Mouse (Mus musculus): Measurements from ENCODE around the gene Slco2a1.

The Slco2a1 gene

DNA sequence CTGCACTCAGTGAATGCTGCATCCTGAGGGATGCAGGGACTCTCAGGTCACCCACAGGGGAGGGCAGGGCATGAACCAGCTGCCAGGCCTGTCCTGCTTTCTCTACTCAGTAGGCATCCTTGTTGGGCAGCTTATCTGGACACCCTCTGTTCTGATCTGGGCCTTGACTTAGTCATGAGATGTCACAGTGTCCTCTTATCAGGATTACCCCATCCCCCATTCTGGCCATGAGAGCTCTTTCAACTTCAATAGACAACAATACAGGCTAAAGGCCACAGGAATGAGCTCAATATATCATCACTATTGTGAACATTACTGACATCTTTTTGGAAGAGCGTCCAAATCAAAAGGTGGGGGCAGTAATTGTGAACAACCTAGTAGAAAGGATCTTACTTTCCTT lies 3.4 kb upstream of the Slco2a1 start:
- DNase-seq (ENCODE audit: low spot score) = no peak

DNA sequence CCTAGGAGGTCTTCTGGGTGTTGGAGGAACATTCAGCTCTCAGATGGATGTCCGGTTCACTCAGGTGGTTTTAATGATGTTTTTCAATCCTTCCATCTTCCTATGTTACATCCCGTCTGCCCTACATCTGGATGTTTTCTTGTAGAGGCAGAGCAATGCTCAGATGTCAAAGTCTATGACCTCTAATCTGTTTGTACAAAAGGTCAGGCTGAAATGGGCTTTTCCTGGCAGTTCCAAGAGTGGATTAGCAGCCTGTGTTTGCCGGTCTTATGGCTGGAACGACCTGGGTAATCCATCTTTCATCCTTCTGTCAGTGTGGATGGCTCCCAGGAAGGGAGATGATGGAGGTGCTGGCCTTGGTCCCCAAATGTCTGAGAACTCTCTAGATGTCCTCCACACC lies 2.6 kb upstream of the Slco2a1 start:
- DNase-seq (ENCODE audit: low spot score) = no peak

DNA sequence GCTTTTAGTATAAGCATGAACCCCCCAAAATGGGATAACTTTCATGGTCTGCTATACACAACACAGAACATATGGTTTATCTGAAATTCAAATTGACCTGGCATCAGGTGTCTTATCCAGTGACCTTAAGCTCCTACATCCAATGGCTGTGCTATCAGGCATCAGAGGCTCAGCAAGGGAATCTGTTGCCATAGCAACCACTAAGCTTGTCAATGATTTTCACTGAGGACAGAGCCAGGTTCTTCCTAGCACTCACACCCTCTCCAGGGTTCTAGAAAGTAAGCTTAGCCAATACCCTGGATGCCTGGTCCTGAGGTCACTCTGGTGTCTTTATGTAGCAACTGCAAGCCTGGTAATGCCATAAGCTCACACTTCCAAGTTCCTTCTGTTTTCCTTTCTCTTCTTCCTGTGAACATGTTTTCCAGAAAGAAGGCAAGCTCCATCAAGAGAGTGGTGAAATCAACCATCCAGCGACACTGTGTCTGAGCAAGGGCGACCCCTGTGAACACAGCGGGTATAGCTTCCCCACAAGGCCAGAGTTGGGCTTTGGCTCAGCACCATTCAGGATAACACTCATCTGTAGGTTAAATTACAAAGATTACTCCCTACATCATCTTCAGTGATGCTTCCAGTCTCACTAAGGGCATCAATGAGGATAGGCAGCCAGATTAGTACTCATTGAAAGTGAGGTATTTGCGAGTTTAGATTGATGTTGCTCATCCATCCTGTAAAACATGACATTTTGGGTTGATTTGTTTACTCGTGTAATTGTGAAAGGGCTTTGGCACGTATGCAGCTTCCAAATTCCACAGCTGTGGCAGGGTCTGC lies 2.0 kb downstream of the Slco2a1 start:
- DNase-seq (ENCODE audit: low spot score) = no peak

DNA sequence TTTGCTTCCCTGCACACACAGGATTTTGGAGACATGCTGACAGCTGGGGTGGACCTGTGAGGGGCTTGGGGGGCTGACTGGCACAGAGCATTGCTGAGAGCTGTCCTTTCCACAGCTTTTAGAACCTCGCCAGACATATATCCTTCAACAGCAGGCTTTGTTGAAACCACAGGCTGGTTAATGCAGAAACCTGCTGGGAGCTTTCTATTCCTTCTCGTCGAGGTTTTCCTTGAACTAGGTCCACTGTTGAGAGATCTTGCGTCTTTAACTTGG lies 2.6 kb downstream of the Slco2a1 start:
- no peak for DNase-seq (ENCODE audit: low spot score)

DNA sequence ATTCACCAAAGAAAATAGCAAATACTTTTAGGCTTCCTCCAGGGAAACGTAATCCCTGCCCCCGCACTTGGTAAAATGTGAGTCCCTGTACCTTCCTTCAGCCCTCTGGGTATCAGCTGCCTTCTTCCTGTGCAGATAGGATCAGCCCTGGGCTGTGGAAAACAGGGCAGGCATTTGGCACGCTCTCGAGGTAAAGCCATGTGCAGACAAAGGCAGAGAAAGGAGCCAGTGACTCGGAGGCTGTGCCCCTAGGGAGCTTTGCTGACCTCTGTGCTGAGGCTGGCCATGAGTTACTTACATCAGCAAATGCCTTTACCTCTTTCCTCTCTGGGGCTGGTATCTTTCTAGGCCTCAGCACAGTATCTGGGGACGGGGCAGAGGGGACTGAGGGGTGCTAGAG lies 4.4 kb downstream of the Slco2a1 start:
- DNase-seq (ENCODE audit: low spot score) = peak; percentile 76

DNA sequence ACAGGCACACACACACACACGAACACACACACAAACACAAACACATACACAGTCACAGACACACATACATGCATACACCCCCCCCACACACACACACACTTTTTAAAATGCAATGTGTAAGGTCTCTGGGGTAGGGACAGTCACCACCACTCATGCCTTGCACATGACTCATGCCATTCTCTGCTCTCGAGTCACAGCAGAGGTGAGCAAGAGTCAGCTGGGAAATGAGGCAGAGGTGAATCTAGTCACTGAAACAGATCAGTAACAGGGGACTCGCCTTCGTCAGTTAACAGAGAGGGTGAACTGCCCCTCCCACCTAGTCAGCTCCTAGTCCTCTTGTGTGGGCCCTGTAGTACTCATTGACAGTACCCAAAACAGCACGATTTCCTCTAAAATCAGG lies 5.3 kb downstream of the Slco2a1 start:
- no peak for DNase-seq (ENCODE audit: low spot score)

DNA sequence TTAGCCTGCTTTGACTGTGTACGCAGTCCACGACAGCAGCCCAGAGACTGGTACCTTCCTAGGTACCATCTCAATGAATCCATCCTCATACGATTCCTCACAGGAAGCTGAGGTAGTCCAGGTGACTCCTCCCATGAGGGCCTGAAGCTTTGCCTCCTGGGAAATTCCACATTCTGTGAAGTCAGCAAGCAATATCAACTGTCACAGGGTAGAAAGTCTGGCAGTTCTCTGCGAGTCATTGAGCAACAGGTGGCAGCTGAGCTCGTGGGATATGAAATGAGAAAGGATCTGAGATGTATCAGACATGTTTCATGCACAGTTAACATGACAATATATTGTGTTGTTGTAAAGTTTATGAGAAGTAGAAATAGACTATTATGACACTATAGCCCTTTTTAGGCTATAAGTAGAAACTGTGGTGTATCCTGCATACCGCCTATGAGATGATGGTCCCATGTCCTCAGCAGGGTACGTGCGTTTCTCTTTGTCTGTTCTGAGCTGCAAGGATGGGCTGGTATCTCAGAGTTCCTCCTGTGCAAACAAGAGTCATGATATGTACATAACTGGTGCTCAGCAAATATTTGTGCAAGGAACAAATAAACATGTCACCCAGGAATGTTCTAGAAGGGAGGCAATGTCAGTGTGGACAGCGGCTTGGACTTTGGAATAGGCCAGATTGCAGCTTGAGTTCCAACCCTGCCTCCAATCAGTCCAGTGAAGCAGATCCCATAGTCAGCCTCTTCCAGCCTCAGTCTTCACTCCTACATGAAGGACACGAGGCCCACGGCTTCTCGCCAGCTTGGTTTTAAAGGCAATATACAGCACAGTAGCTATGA lies 7.5 kb downstream of the Slco2a1 start:
- no peak for DNase-seq (ENCODE audit: low spot score)

DNA sequence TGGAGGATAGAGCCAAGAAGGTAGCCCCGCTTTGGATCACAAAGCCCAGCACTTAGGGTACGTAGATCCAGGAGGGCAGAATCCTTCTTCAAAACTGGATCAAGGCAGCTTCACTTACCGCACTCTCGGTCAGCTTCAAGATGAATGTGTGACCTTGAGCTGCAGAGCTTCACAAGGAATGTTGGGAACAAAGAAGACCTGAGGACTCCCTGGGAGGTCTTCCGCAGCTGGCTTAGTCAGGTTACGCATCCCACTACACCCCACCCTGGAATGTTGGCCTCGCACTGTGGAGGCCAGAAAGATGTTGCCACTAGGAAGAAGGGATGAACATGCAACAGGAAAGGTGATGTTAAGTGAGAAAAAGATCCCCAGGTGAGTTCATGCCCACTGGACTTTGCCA lies 11.9 kb downstream of the Slco2a1 start:
- no peak for DNase-seq (ENCODE audit: low spot score)

DNA sequence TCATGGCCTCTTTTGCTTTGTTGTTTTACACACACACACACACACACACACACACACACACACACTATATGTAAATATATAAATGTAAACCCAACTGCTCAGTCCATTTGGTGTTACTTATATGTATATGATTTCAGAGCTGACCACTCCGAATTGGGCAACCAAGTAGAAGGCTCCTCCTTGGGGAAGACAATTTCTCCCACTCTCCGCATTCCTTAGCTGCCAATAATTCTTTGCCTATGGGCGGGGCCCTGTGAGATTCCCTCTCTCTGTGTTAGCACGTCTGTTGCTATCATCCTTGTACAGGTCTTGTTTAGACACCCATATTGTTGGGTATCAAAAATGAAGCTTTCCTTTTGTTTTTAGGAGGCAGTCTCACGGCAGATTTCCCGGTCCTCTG lies 15.8 kb downstream of the Slco2a1 start:
- no peak for DNase-seq (ENCODE audit: low spot score)

DNA sequence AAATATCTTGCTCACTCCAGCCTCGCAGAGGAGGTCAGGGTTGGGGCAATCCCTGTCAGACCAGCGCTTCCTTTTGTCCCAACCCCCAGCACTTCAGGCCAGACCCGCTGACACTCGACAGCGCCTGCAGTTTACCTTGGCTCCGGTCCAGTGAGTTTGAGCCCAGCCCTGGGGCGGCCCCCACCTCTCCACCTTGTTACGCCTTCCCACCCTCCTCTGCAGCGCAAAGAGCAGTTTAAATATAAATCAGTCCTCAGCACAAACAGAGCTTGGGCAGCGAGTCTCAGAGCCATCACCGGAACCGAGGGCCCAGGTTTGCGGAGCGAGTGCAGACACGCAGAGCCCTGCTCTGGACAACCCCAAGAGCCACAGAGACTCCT lies 19.2 kb downstream of the Slco2a1 start:
- DNase-seq (ENCODE audit: low spot score) = no peak

DNA sequence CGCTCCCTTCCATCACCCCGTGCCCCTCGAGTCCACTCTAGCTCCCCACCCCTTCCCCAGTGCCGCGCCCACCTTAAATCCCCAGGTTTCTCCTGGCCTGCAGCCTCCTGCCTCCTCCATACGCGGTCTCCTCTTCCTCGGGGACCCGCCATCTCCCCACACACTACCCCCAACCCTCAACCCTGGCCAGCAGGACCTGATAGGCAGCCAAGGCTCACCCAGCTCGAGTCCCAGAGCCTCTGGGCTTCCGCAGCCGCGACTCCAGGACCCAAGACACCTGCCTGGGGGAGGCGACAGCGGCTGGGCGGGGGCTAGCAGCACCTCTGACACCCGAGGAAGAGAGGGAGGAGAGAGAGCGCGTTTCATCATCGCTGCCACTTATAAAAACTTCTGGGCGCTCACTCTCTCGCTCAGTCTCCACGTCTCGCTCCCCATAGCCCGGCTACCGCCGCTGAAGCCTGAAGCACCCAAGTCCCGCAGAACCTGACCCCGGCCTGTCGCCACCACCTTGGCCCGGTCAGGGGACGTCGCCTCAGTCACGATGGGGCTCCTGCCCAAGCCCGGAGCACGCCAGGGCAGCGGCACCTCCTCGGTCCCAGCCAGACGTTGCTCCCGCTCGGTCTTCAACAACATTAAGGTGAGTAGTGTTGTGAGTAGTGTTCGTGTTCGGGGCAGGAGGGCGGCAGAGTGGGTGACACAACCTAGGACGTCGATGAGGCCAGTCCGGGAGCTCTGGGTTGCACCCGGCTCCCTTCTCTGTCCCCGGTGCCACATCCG lies 19.8 kb downstream of the Slco2a1 start:
- DNase-seq (ENCODE audit: low spot score) = no peak

DNA sequence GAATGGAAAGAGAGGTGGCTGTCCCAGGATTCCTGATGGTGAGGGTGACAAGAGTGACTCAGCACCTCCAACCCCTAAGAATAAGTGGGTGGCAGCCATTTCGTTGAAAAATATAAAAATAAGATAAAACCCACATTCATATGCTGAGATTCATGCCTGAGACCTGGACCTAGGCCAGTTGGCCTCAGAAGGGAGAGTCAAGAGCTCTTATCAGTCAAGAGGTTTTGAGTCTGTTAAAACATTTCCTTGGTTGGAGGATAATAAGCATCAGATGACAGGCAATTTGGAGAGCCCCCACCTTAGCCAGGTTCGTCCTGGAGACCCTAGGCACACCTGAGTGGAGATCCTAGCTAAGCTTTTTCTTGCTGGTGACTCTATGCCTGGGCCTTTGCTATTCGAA lies 21.6 kb downstream of the Slco2a1 start:
- no peak for DNase-seq (ENCODE audit: low spot score)

DNA sequence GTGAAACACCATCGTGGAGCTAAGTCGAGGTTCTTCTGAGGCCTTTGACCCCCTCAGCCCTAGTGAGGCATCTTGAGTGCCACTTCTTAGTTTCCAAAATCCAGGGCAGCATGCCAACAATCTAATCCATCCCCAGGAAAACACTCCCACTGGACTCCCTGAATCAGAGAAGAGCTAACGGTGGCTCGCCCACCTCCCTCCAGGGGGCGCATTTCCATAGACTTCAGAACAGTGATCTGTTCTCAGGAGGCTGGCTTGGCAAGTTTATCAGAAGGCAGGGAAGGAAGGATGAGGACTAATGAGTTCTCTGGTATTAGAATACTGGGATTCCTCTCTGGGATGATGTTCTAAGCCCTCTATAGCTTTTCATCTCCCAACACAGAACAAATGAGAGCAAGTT lies 24.9 kb downstream of the Slco2a1 start:
- DNase-seq (ENCODE audit: low spot score) = peak; percentile 58

DNA sequence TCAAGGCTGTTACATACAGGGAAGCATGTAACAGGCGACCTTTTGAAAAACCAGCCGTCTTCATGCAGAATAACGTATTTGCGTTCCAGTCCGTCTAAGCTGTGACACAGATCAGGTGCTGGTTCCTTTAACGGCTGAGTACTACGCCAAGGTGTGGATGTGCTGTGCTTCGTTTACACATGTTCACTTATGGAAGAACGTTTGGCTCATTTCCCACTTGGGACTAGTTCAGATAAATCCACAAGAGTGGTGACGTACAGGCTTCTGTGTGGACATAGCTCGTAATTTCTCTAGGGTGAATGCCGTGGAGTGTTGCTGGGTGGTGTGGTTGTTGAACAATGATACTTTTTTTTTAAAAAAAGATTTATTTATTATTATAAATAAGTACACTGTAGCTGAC lies 26.2 kb downstream of the Slco2a1 start:
- no peak for DNase-seq (ENCODE audit: low spot score)

DNA sequence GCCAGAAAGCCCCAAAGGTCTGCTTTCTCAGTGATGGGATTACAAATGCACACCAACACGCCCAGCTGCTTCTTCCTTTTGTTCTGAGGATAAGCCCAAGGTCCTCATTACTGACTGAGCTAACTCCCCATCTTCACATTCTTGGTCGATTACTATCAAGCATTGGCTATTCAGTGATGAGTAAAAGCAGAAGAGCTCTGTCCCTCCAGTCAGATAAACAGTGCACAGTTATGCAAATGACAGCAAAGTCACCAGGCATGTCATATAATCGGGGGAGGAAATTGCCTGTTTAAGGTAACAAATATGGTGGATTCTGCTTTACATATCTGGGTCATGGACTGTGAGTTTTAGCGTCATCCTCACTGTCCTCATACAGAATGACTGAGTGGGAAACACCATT lies 35.6 kb downstream of the Slco2a1 start:
- DNase-seq (ENCODE audit: low spot score) = no peak

DNA sequence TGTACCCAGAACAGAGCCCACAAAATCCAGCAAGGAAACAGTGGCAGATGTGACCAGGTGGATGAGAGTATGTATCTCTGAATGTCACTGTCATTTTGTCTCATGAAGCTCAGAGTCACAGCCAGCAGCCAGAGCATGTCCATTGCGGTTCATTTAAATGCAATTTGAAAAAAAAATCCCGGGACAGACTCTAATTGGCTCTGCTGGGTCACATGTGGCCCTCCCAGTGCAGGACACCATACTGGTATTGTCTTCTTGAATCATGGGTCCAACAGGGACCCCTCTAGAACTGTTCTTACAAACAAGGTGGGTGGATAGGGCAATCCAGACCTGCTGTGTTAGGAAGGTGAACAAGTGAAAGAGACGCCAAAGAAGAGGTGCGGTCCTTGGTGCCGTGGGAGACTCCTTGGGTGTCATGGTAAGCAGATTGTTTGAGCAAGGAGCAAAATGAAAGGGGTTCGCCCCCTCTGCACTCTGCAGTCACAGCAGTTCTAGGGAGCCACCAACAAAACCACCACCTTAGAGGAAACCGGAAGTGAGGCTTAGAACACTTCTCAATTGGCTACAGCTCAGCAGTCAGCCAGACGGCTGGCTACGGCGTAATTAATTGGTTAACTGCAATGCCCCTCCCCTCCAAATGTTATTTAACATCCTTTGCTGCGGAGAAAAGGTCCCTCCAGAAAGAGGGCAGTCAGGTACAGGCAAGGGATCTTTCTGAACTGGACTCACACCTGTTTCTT lies 38.8 kb downstream of the Slco2a1 start:
- DNase-seq (ENCODE audit: low spot score) = no peak

DNA sequence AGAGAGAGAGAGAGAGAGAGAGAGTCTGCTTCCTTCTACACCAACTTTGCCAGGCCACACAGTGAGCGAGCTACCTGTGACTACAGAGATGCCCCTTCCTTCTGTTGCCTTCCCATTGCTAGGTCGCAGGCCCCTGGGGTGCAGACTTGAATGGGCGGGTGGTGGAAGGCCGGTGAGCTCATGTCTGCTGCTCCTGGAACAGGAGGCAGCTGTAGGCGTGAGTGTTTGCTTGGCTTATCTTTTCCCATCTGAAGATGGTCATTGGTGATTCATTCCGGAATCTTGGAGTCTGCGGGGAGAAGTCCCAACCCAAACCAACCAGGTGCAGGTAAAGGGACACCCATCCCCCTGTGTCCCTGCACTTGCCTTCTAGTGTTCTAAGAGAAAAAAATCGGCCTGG lies 40.5 kb downstream of the Slco2a1 start:
- DNase-seq (ENCODE audit: low spot score) = no peak

DNA sequence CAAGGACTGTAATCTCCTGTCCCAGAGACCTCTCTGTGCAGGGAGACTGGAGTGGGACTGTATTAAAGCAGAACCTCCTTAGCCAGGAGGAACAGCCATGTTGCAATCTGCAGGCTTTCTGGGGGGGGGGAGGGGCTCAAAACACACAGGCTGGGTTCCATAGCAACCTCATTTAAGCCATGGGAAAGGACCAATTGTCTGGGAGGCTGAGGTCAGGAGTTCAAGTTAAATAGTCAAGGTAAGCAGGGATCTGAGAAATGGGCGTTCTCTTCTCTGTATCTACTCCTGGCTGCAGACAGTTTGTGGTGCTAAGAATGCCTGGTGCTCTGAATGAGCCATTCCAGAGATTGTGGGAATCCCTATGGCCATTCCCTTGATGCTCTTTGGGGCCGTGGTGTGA lies 41.5 kb downstream of the Slco2a1 start:
- DNase-seq (ENCODE audit: low spot score) = no peak

DNA sequence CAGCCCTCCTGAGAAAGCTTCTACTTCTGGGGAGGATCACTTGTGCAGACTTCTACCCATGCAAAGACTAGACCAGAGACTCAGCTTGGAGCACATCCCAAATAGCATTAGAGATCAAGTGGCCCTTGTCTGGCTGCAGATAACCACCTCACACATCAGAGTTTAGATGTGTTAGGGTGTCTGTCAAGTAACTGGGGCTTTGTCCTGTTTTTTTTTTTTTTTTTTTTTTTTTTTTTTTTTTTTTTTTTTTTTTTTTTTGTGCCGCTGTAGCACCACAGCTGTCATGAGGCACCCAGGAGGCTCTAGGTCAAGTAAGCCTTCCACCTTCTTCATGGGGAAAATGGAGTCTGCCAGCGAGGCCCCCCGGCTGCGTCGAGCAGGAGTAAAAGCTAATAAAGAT lies 42.7 kb downstream of the Slco2a1 start:
- no peak for DNase-seq (ENCODE audit: low spot score)

DNA sequence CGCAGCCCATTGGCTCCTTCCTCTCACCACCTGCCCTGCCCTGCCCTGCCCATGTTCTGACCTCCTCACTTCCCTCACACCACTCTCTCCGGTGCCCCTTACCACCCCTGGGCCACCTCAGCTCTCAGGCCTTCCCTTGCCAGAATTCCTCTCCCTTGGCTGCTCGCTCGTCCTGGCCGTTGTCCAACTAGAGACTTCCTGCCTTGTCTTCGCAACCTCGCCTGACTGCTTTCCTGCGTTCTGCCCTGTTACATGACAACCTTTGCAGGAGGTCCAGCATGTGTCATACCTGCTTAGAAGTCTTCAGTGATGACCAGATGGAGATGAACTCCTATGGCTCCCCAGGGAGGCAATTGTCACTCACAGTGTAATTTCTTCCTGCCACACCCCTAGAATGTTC lies 43.7 kb downstream of the Slco2a1 start:
- DNase-seq (ENCODE audit: low spot score) = peak; percentile 37

DNA sequence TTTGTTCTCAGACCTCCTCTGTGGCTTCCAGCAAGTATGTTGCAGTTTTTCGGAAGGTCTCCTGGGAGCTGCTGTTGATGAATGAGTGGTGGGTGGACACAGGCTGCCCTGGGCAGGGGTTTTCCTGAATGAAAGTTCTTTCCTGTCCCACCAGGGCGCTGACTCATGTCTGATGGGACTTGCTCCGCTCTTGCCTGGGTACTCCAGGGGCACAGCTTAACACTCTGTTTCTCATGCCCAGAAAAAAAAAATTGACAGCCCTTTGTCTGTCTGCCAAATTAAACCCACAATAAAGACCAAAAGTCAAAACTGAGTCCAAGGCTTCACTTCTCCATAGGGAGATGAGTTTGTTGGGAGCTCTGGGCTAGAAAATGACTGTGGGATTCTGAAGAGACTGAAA lies 44.9 kb downstream of the Slco2a1 start:
- DNase-seq (ENCODE audit: low spot score) = peak; percentile 67

DNA sequence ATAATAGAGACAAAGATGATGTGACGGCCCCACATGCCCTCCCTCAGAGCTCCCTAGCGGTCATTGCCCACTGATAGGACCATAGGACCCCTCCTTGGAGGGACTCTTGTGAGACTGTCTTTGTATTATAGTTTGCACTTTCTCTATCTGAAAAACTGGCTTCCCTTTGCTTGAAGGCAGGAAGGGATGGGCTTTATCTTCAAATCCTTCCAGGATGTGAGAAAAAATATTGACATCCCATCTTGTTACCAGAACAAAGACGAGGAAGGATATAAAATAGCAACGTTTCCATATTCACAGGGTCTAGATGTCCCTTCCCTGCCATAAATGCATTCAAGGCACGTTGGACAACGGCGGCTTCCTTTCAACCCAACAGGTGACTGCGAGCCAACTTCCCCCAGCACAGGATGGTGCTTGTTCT lies 48.5 kb downstream of the Slco2a1 start:
- no peak for DNase-seq (ENCODE audit: low spot score)

Measured in adipocyte (in vitro differentiated cells).